Mouse (Mus musculus) neural tube, embryonic 15.5 days (tissue): Measurements from ENCODE around the gene Bzw1. TPM values are rescaled to one million over a fixed set of nuclear protein-coding genes. Genes with fewer than 3 reads are reported as not detected.
A peak's percentile ranks its signal among the peaks of the same experiment; 100 is the strongest.

Experiments
- ATAC-seq: fragments of 200-750 bp; cut with Nextera tagmentation; 2 replicates; pipeline ENCODE4 v1.8.0; 2017; ENCODE audit warnings: mild to moderate bottlenecking, moderate TSS enrichment, moderate library complexity; ENCODE audit not compliant: low FRiP score
- H3K27ac ChIP-seq: fragments of 300-500 bp; sonication (generic); replicated peaks from 2 replicates; pipeline ENCODE4 v1.5.1; 2015; ENCODE audit warnings: mild to moderate bottlenecking, inconsistent platforms
- H3K27me3 ChIP-seq: fragments of 300-500 bp; sonication (generic); replicated peaks from 2 replicates; pipeline ENCODE4 v1.6.1; 2015; ENCODE audit warnings: inconsistent platforms
- H3K36me3 ChIP-seq: fragments of 300-500 bp; sonication (generic); 2 replicates; pipeline ENCODE4 v1.6.1; 2015; ENCODE audit warnings: inconsistent platforms
- H3K4me1 ChIP-seq: fragments of 300-500 bp; sonication (generic); 2 replicates; pipeline ENCODE4 v1.6.1; 2015; ENCODE audit warnings: inconsistent platforms
- H3K4me2 ChIP-seq: fragments of 300-500 bp; sonication (generic); 2 replicates; pipeline ENCODE4 v1.6.1; 2015; ENCODE audit warnings: inconsistent platforms, mild to moderate bottlenecking, moderate library complexity
- H3K4me3 ChIP-seq: fragments of 300-500 bp; sonication (generic); replicated peaks from 2 replicates; pipeline ENCODE4 v1.5.1; 2015; ENCODE audit warnings: mild to moderate bottlenecking, inconsistent platforms
- H3K9ac ChIP-seq: fragments of 300-500 bp; sonication (generic); replicated peaks from 2 replicates; pipeline ENCODE4 v1.6.1; 2015; ENCODE audit warnings: mild to moderate bottlenecking, inconsistent platforms
- H3K9me3 ChIP-seq: fragments of 300-500 bp; sonication (generic); replicated peaks from 2 replicates; pipeline ENCODE4 v1.6.1; 2016; ENCODE audit warnings: inconsistent platforms
- WGBS: fragments of 180-500 bp; shearing (Covaris S2); methylation state at CpG from one replicate; pipeline ENCODE4 v1.1.7; 2015; ENCODE audit warnings: mixed read lengths; 5-methylcytosine and 5-hydroxymethylcytosine counted together
- polyA plus RNA-seq: library from polyadenylated mRNA; unstranded; fragments of >200 nt; fragmentation: Nextera tagmentation; extraction: Ambion mirVana; gene quantifications from 2 replicates; pipeline ENCODE4 v1.2.1, GENCODE M21; 2015

The Bzw1 gene
- polyA plus RNA-seq, 1 experiment from 2014 or later: 300 TPM

- Histone ChIP-seq H3K4me2 (peak overlapping the region; percentile 72; the same call in 1 of the 2 replicates), H3K9ac (no peak overlapping the region), H3K9me3 (no peaks in the 10 kb centered on the region), H3K27me3 (no peaks in the 10 kb centered on the region), H3K4me1 (peaks cover 26% of the 10 kb centered on the region), H3K27ac (no peak overlapping the region), H3K4me3 (no peak overlapping the region), H3K36me3 (peaks cover 18% of the 10 kb centered on the region)
- WGBS: 91% methylated on average over 3 of the region's 3 CpGs
- ATAC-seq: no peak
Measured at GRCm38 (mm10) chr1:58424551-58424950, 31.9 kb downstream of the Bzw1 start.

- peak overlapping the region; percentile 74 for H3K4me3 ChIP-seq
- H3K9ac ChIP-seq: peak overlapping the region; percentile 80
- H3K27me3 ChIP-seq: no peaks in the 10 kb centered on the region
- ATAC-seq: no peak
- 11% methylated on average over 10 of the region's 10 CpGs for WGBS
- peaks cover 24% of the 10 kb centered on the region for H3K36me3 ChIP-seq
- peak overlapping the region; percentile 75 for H3K4me2 ChIP-seq
- no peaks in the 10 kb centered on the region for H3K9me3 ChIP-seq
- peaks cover 30% of the 10 kb centered on the region for H3K4me1 ChIP-seq
- H3K27ac ChIP-seq: peak overlapping the region; percentile 91
Measured at GRCm38 (mm10) chr1:58444691-58445090, 52.0 kb downstream of the Bzw1 start.

DNA sequence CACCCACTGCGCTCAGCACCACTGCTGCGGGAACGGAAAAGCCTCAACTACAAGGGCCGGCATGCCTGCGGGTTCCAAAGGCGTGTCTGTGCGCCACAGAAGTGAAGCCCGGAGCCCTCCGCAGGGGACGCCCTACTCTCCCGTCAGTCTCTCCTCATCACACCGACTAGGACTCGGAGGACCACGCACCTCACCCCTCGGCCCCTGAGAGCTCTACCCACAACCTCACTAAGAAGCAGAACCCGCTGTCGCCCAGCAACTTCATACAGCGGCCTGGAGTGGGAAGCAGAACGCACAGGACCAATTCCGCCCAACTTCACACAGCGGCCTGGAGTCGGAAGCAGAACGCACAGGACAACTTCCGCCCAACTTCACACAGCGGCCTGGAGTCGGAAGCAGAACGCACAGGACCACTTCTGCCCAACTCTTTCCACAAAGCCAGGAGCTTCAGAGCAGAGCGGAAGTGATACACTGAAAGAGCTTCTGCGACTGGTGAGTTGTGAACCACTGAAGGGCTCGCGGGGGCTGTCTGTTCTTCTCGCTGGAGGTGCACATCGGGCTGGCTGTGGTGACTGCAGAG lies 52.5 kb downstream of the Bzw1 start, which contains the start of the genes Nif3l1 and Ppil3:
Gene Nif3l1 (plus strand): TSS at position 9 of the 580 bp plus-strand sequence.
Gene Ppil3 (minus strand): TSS at position 344 of the 580 bp plus-strand sequence.
- peak; percentile 99 for ATAC-seq
- Histone ChIP-seq H3K27ac (peak within 1 kb of the TSS; percentile 91), H3K4me2 (peak within 1 kb of the TSS; percentile 75), H3K9me3 (no peaks in the 10 kb centered on the region), H3K36me3 (peaks cover 18% of the 10 kb centered on the region), H3K4me3 (peak within 1 kb of the TSS; percentile 74), H3K9ac (peak within 1 kb of the TSS; percentile 80), H3K27me3 (no peaks in the 10 kb centered on the region), H3K4me1 (peaks cover 30% of the 10 kb centered on the region)
- WGBS: under 1% methylated on average over 33 of the region's 33 CpGs

GRCm38 (mm10) chr1:58445861-58446260 lies 53.2 kb downstream of the Bzw1 start:
- WGBS: 4% methylated on average over 11 of the region's 11 CpGs

DNA sequence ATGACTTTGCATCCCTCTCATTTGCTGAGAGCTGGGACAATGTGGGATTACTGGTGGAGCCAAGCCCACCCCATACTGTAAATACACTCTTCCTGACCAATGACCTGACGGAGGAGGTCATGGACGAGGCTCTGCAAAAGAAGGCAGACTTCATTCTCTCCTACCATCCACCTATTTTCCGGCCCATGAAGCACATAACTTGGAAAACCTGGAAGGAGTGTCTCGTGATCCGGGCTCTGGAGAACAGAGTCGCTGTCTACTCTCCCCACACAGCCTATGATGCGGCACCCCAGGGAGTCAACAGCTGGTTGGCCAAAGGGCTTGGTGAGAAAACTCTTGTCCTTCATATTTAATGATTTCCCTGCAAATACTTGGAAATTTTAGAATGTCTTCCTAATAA lies 55.1 kb downstream of the Bzw1 start:
- no peak for ATAC-seq
- Histone ChIP-seq H3K9ac (no peak overlapping the region), H3K9me3 (no peaks in the 10 kb centered on the region), H3K4me2 (no peak overlapping the region), H3K27ac (no peak overlapping the region), H3K36me3 (peaks cover 31% of the 10 kb centered on the region), H3K4me1 (peaks cover 30% of the 10 kb centered on the region), H3K27me3 (no peaks in the 10 kb centered on the region), H3K4me3 (no peak overlapping the region)
- WGBS: 91% methylated on average over 7 of the region's 7 CpGs

More at GRCm38 (mm10) chr1:58445861-58446260, 53.2 kb downstream of the Bzw1 start:
- Histone ChIP-seq H3K9ac (peak overlapping the region; percentile 80), H3K4me2 (peak overlapping the region; percentile 75), H3K27me3 (no peaks in the 10 kb centered on the region), H3K4me1 (peaks cover 30% of the 10 kb centered on the region), H3K9me3 (no peaks in the 10 kb centered on the region), H3K27ac (peak overlapping the region; percentile 91), H3K36me3 (peaks cover 19% of the 10 kb centered on the region), H3K4me3 (peak overlapping the region; percentile 74)
- no peak for ATAC-seq

- no peak overlapping the region for H3K4me3 ChIP-seq
- peaks cover 37% of the 10 kb centered on the region for H3K36me3 ChIP-seq
- peaks cover 30% of the 10 kb centered on the region for H3K4me1 ChIP-seq
- H3K4me2 ChIP-seq: no peak overlapping the region
- no peak overlapping the region for H3K27ac ChIP-seq
- H3K27me3 ChIP-seq: no peaks in the 10 kb centered on the region
- no peak for ATAC-seq
- 91% methylated on average over 7 of the region's 7 CpGs for WGBS
- no peak overlapping the region for H3K9ac ChIP-seq
- H3K9me3 ChIP-seq: no peaks in the 10 kb centered on the region
Measured at GRCm38 (mm10) chr1:58448396-58448795, 55.7 kb downstream of the Bzw1 start.

DNA sequence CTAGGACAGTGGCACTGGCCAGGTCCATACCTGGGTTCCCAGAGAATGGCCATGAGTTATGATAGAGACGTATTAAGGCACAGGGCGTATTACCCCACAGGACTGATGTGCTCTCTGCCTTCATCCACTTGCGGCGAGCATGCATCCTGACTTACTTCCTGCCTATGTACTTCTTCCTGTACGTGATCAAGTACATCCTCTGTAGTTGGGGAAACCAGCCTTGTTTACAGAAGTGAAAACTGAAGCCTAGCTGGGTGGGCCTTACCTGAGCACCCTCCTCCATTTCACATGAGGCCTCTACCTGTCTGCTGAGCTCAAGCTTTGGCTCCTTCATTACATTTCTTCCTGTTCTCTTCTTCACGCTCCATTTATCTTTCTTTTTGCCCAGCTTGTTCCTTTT lies 61.6 kb downstream of the Bzw1 start:
- H3K4me2 ChIP-seq: no peak overlapping the region
- ATAC-seq: no peak
- H3K9ac ChIP-seq: no peak overlapping the region
- H3K4me1 ChIP-seq: no peaks in the 10 kb centered on the region
- 94% methylated on average over 6 of the region's 6 CpGs for WGBS
- no peaks in the 10 kb centered on the region for H3K27me3 ChIP-seq
- peaks cover 77% of the 10 kb centered on the region for H3K36me3 ChIP-seq
- no peak overlapping the region for H3K27ac ChIP-seq
- no peak overlapping the region for H3K4me3 ChIP-seq
- no peaks in the 10 kb centered on the region for H3K9me3 ChIP-seq

Other genes starting within 250 kb of the Bzw1 start
- gene Aox4, start 182.5 kb upstream of the Bzw1 start, polyA plus RNA-seq: 0.42 and 0.68 TPM in 2 replicates
- 0.04 and 0.10 TPM in 2 replicates for gene Aox2, start 114.6 kb upstream of the Bzw1 start, polyA plus RNA-seq
- gene Clk1, start 31.2 kb downstream of the Bzw1 start, polyA plus RNA-seq: 157 TPM in 2 replicates
- gene Nif3l1, start 52.3 kb downstream of the Bzw1 start, polyA plus RNA-seq: 47.2 and 48.4 TPM in 2 replicates
- gene Ppil3, start 52.6 kb downstream of the Bzw1 start, polyA plus RNA-seq: 53.5 and 54.6 TPM in 2 replicates
- gene Orc2, start 112.2 kb downstream of the Bzw1 start, polyA plus RNA-seq: 20.2 and 23.1 TPM in 2 replicates
- gene Fam126b, start 193.4 kb downstream of the Bzw1 start, polyA plus RNA-seq: 13.1 and 15.4 TPM in 2 replicates
- gene Ndufb3, start 193.5 kb downstream of the Bzw1 start, polyA plus RNA-seq: 206 and 217 TPM in 2 replicates